Mouse (Mus musculus) gastrocnemius, postnatal 4 days (tissue): ENCODE measurements at regions not wholly inside any gene's neighbourhood (a gene's known extent, or its start where the extent isn't known, plus 50 kb on each side); places are given as distances from the start of the nearest gene placed in this dataset.
"Not testable (repeated sequence)": the region's sequence is repeated elsewhere in the genome, so short reads cannot be mapped to it uniquely, and the experiment has no call there.

Source experiments
- DNase-seq, 2 experiments: peaks; one replicate each; pipeline ENCODE4 v3.0.0; 2021 to 2022; ENCODE audit warnings: low spot score in 2 of 2, mixed read lengths in 2 of 2

DNA sequence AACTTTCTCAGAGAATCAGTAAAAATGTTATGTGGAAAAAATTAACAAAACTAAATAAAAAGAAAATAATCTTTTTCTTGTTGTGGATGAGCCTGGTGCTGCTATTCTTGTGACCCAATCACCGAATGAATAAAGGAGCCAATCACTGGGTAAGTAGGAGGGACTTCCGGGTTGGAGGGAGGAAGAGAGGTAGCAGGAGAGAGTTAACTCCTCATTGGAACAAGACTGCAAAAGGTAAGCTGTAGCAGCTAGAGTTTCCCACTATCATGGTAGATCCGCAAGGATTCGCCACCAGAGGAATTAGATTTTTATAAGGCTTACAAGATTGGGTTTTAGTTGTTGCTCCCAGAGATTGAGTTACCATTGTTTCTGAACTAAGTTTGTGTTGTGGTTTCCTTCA is 87.8 kb upstream of the Vldlr start:
- not testable (repeated sequence) for DNase-seq

DNA sequence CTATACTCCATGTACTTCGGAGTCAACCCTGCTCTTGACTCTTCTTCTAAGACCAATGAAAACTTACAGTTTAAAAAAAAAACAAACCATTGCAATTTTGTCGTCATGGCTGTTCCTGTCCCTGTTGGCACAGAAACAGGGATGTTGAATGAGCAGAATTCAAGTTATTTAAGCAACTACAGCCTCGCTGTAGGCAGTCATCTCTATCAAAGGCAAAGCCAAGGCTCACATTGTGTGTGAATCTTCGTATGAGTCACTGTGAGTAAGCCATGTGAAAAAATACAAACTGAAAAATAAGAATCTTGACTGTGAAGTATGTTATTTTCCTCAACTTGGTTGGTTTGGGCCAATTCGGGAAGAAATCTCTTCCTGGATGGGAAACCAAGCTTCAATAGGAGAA is 81.9 kb upstream of the Vldlr start:
- DNase-seq = no peak

- no peak for DNase-seq
Measured at GRCm38 (mm10) chr19:27140892-27141291, 75.4 kb upstream of the Vldlr start.

- no peak for DNase-seq
Measured at GRCm38 (mm10) chr19:27142181-27142580, 74.1 kb upstream of the Vldlr start.

DNA sequence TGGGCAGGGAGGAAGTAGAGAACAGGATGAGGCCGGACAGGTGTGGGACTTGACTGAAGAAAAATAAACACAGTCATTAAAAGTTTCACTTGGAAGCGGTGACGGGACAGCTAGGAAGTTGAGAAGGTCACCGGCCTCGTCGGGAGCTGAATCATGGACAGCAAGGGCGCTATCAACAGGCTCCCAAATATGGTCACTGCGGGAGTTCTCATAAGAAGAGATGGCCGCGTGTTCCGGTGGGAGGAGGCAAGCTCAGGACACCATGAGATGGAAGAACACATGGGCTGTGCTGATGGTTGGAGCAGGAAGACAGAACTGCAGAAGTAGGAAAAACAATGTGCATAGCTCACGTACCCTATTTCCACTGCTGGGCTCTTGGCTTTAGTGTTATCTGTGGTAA is 68.9 kb upstream of the Vldlr start:
- no peak for DNase-seq

DNA sequence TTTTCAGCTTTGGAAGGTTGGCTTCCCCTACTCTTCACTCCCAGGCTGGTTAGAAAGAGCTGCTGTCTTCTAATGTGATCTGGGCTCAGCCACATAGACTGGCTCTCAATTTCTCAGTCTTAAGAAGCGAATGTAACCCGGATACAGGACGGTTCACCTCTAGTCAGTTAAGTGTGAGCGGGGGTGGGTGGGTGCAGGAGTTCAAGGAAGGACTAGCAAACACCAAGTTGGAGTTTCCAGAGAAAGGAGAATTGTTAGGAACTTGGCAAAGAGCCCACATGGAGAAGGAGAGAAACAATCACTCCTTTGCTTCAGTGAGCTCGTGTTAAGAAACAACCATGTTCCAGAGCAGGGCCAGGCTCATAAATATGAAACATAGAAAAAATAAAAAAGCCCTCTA is 68.0 kb upstream of the Vldlr start:
- no peak for DNase-seq

GRCm38 (mm10) chr19:27149567-27149966 is 66.7 kb upstream of the Vldlr start:
- DNase-seq = no peak

GRCm38 (mm10) chr19:27161933-27162332 is 54.4 kb upstream of the Vldlr start:
- DNase-seq = no peak
